Mouse (Mus musculus) heart, embryonic 14.5 days (tissue): Measurements from ENCODE around the gene Col9a1. TPM values are rescaled to one million over a fixed set of nuclear protein-coding genes. Genes with fewer than 3 reads are reported as not detected.
A peak's percentile ranks its signal among the peaks of the same experiment; 100 is the strongest.

Source experiments
- ATAC-seq: fragments of 200-750 bp; cut with Nextera tagmentation; 2 replicates; pipeline ENCODE4 v1.8.0; 2017; ENCODE audit warnings: low read depth, moderate TSS enrichment; ENCODE audit not compliant: insufficient number of reproducible peaks, insufficient read depth, low FRiP score
- H3K27ac ChIP-seq, 2 experiments: fragments of 200-500 bp in 1 of 2; fragments of 300-500 bp in 1 of 2; sonication (generic) in 1 of 2; replicated peaks in 1 of 2; 2 replicates each; pipeline ENCODE4 v1.5.1; 2012 to 2014; ENCODE audit warnings: low read depth in 2 of 2, low read length in 2 of 2, control low read depth in 1 of 2, mild to moderate bottlenecking in 1 of 2, mixed read lengths in 1 of 2; ENCODE audit not compliant: control insufficient read depth in 1 of 2, insufficient read depth in 1 of 2
- H3K27me3 ChIP-seq: fragments of 300-500 bp; sonication (generic); 2 replicates; pipeline ENCODE4 v1.6.1; 2014; ENCODE audit warnings: mild to moderate bottlenecking, low read length, control low read depth; ENCODE audit not compliant: control insufficient read depth, insufficient read depth
- H3K36me3 ChIP-seq: fragments of 300-500 bp; sonication (generic); 2 replicates; pipeline ENCODE4 v1.6.1; 2014; ENCODE audit warnings: mild to moderate bottlenecking, control low read depth, low read length, mixed read lengths; ENCODE audit not compliant: control insufficient read depth, insufficient read depth
- H3K4me1 ChIP-seq, 2 experiments: fragments of 200-500 bp in 1 of 2; fragments of 300-500 bp in 1 of 2; sonication (generic) in 1 of 2; 2 replicates each; pipeline ENCODE4 v1.6.1; 2012 to 2014; ENCODE audit warnings: low read length in 2 of 2, control low read depth in 1 of 2, mixed read lengths in 1 of 2; ENCODE audit not compliant: control insufficient read depth in 2 of 2, insufficient read depth in 2 of 2
- H3K4me2 ChIP-seq: fragments of 300-500 bp; sonication (generic); 2 replicates; pipeline ENCODE4 v1.6.1; 2014; ENCODE audit warnings: mild to moderate bottlenecking, low read length
- H3K4me3 ChIP-seq, 2 experiments: fragments of 200-500 bp in 1 of 2; fragments of 300-500 bp in 1 of 2; sonication (generic) in 1 of 2; 2 replicates each; pipeline ENCODE4 v1.5.1; 2012 to 2014; ENCODE audit warnings: low read length in 2 of 2, mild to moderate bottlenecking in 2 of 2, control low read depth in 1 of 2, low read depth in 1 of 2, moderate library complexity in 1 of 2; ENCODE audit not compliant: control insufficient read depth in 1 of 2, insufficient read depth in 1 of 2
- H3K9ac ChIP-seq: fragments of 300-500 bp; sonication (generic); 2 replicates; pipeline ENCODE4 v1.6.1; 2014; ENCODE audit warnings: mild to moderate bottlenecking, low read length
- H3K9me3 ChIP-seq: fragments of 300-500 bp; sonication (generic); 2 replicates; pipeline ENCODE4 v1.6.1; 2016; ENCODE audit warnings: low read length, control low read depth; ENCODE audit not compliant: control insufficient read depth
- WGBS: fragments of 180-500 bp; shearing (Covaris S2); extraction: QIAGEN DNeasy Blood & Tissue Kit; methylation state at CpG from one replicate; pipeline ENCODE4 v1.1.7; 2014; 5-methylcytosine and 5-hydroxymethylcytosine counted together
- polyA plus RNA-seq: library from polyadenylated mRNA; unstranded; fragments of >200 nt; fragmentation: Nextera tagmentation; extraction: Ambion mirVana; gene quantifications from 2 replicates; pipeline ENCODE4 v1.2.1, GENCODE M21; 2014

Col9a1 gene
- polyA plus RNA-seq, 1 experiment from 2014 or later, result 6.9 TPM

DNA sequence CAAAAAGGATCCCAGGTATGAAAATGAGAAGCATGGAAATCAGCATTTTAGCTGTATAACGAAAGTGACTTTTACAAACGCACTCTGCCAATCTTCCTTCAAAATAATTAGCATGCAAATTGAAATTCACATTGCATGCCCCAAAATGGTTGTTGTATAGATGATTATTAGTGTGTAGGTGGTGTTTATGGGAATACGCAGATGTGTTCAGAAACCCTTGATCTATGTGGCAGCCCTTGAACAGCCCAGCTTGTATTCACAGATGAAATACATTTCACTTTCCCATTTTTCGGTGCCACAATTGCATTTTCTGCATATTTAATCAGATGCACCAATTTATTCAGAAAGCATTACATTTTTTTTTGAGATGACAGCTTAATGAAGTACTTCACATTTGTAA lies 14.3 kb downstream of the Col9a1 start:
- no peaks in the 10 kb centered on the region for H3K27me3 ChIP-seq
- H3K9me3 ChIP-seq, result no peaks in the 10 kb centered on the region
- H3K36me3 ChIP-seq, result no peaks in the 10 kb centered on the region
- H3K9ac ChIP-seq, result no peak overlapping the region
- no peak overlapping the region for H3K4me2 ChIP-seq
- no peak for ATAC-seq
- 87% methylated on average over 4 of the region's 4 CpGs for WGBS
- H3K27ac ChIP-seq, result no peak overlapping the region
- H3K4me3 ChIP-seq, result no peak overlapping the region
- peaks cover 3 to 9% of the 10 kb centered on the region in 2 experiments; a peak in 2 of 4 replicates for H3K4me1 ChIP-seq

DNA sequence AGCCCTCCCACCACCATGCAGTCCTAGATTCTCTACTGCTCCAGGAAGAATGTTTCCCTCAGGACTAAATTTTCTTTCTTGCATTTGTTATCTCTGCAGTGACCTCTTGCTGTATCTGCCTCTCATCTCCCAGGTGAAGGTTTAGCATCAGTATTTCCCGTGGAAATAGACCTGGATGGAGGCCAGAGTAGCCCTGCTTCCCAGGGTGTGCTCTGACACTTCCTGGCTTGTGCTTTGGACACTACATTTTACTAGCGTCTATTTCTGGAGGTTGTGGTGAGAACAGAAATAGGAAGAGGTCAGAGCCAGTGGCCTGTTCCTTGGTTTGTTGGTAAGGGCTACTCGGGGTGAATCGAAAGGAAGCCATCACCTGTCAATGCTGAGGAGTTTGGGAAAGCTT lies 16.7 kb downstream of the Col9a1 start:
- H3K4me3 ChIP-seq, result no peak overlapping the region
- H3K9ac ChIP-seq, result no peak overlapping the region
- no peak for ATAC-seq
- H3K9me3 ChIP-seq, result no peaks in the 10 kb centered on the region
- no peak overlapping the region for H3K27ac ChIP-seq
- H3K36me3 ChIP-seq, result no peaks in the 10 kb centered on the region
- peaks cover 3 to 9% of the 10 kb centered on the region in 2 experiments; a peak in 2 of 4 replicates for H3K4me1 ChIP-seq
- no peak overlapping the region for H3K4me2 ChIP-seq
- H3K27me3 ChIP-seq, result no peaks in the 10 kb centered on the region
- WGBS, result 30% methylated on average over 4 of the region's 4 CpGs

DNA sequence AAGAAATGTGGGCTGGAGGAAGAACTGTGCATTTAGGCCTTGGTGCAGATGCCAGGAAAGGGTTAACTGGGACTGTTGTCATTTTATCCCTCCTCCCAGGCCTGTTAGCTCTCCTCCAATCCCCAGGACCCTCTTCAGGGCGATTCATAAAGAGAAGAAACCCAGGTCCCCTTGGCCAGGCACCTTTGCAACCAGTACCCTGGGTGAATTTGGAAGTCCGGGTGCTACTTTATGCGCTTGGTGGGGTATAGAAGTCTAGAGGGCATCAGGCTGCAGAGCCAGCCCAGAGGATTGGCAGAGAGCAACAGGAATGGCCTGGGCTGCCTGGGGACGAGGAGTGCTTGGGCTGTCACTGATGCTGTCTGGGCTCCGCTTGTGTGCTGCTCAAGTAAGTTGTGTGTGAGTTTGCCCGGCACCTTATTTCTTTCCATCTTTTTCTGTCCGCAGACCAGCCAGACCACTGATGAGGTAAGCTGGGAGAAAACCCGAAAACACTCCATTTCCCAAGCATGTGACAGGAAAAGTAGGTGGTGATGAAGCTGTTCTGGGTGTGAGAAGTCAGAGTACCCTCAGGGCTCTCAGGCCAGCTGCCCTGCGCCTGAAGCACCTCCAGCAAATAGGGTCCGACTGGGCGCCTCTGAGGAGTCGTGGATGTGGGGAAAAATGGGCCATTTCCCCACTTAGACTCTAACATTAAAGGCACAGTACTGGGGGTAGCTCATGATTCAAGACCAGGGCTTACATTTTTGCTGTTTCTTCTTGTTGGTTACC lies 17.8 kb downstream of the Col9a1 start:
- no peak for ATAC-seq
- peak overlapping the region; percentile 9 to 27; a peak in 2 of 4 replicates for H3K4me3 ChIP-seq
- peak overlapping the region; percentile 19 to 53; a peak in 2 of 4 replicates for H3K27ac ChIP-seq
- 33% methylated on average over 12 of the region's 12 CpGs for WGBS
- H3K9me3 ChIP-seq, result no peaks in the 10 kb centered on the region
- H3K9ac ChIP-seq, result 0 out of 2 replicates have a peak overlapping the region, but pooled peaks have one; percentile 5
- H3K4me2 ChIP-seq, result peak overlapping the region; percentile 36
- peaks cover 3 to 9% of the 10 kb centered on the region in 2 experiments; a peak in 2 of 4 replicates for H3K4me1 ChIP-seq
- no peaks in the 10 kb centered on the region for H3K27me3 ChIP-seq
- H3K36me3 ChIP-seq, result no peaks in the 10 kb centered on the region

DNA sequence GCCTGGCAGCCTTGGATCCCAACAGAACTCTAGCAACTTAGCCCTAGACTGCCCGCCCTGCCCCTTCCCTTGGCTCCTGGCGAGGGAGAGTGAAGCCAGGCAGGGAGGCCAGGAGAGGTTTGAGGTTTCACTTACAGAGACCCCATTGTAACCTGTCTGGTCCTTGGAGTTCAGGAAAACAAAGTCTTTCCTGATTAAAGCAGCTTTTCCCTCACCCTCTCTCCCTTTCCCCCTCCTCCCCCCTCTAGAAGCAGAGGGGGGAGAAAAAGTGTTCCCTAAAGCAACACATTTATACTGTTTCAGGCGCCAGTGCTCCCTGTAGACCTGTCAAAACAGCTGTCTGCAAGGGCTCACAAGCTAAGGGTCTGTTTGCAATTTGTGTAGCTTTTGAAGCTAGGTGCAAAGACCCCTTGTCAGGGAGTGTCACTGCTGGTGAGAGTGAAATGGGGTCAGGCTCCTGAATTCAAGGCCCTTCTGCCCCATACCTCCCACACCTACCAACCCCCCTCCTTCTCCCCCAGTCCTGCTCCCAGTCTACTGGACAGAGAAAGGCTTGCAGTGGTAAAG lies 18.6 kb downstream of the Col9a1 start:
- peak overlapping the region; percentile 19 to 53; a peak in 1 of 4 replicates for H3K27ac ChIP-seq
- no peaks in the 10 kb centered on the region for H3K9me3 ChIP-seq
- no peaks in the 10 kb centered on the region for H3K27me3 ChIP-seq
- no peaks in the 10 kb centered on the region for H3K36me3 ChIP-seq
- ATAC-seq, result peak; percentile 39; the same call in 1 of the 2 replicates
- WGBS, result 19% methylated on average over 3 of the region's 3 CpGs
- H3K4me1 ChIP-seq, result peaks cover 3 to 9% of the 10 kb centered on the region in 2 experiments; a peak in 2 of 4 replicates
- peak overlapping the region; percentile 36 for H3K4me2 ChIP-seq
- no peak overlapping the region for H3K9ac ChIP-seq
- 0 out of 4 replicates have a peak overlapping the region, but pooled peaks of 1 of the 2 experiments have one; percentile 9 for H3K4me3 ChIP-seq

DNA sequence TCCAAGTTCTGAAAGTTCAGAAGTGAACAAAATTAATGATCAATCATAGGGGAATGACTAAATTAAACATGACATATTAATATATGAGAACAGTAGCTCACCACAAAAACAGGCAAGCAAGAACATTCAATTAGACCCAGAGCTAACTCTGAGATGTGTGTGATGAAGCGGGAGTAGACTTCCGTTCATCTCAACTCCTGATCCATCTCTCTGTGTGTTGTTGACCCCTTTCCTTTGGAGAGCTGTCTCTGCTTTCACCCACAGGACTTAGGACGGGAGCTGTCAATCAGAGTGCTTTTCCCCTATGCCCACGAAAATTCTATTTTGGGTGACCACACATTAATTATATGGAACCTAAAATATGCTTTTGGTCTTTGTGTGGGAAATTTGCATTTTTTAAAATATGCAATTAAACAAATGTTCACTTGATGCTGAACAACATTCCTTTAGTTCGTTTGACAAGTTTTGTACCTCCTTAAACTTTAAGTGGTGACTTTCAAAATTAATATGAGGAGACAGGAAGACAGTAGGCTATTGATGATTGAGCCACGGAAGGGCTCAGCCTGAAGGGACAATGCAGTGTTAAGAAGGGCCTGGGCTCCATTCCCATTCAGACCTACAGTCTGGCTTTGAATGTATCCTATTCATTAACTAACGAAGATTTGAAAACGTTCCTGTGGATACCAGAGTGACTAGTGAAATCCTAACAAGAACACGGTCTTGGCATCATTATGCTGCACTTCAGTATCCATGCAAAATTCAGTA lies 34.4 kb downstream of the Col9a1 start:
- Histone ChIP-seq H3K4me3 (no peak overlapping the region), H3K36me3 (no peaks in the 10 kb centered on the region), H3K9me3 (peaks cover 4% of the 10 kb centered on the region; the same call in 1 of the 2 replicates), H3K4me2 (no peak overlapping the region), H3K4me1 (no peaks in the 10 kb centered on the region), H3K27me3 (no peaks in the 10 kb centered on the region), H3K9ac (no peak overlapping the region), H3K27ac (no peak overlapping the region)
- WGBS, result 74% methylated on average over 9 of the region's 9 CpGs
- ATAC-seq, result no peak

DNA sequence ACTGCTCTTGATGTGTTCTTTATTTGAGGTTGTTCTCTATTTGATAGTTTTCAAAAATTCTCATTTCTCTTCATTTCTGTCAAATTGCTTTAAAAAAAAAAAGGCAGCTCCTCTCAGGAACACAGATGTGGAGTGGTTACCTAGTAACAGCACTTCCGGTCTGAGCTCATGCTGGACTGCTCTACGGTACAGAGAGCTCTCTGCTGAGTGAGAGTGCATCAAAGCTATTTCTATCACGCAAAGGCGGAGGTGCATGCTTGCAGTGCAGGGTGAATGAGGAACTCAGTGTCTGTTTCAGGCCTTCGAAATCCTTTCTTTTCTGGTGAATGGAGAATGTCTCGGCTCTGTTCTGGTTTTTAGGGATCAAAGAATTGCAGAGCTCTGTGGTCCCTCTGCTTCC lies 41.6 kb downstream of the Col9a1 start:
- no peak for ATAC-seq

DNA sequence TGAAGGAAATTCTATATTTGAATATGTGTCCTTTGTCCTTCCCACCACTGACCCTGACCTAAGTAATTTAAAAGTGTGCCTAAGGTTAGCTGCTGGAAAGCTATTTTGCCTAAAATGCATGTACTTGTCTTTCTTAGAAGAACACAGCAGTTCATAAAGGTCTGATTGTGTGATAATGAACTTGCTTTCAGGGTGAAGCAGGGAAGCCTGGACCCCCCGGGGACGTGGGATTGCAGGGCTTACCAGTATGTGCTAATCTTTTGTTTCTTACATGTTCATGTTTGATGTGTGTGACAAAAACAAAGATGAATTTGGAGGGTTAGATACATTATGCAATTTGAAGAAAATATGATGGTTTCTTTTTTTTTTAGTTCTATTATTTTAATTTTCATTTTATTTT lies 44.8 kb downstream of the Col9a1 start:
- Histone ChIP-seq H3K9ac (no peak overlapping the region), H3K27me3 (no peaks in the 10 kb centered on the region), H3K4me1 (no peaks in the 10 kb centered on the region), H3K9me3 (no peaks in the 10 kb centered on the region), H3K36me3 (no peaks in the 10 kb centered on the region), H3K4me2 (no peak overlapping the region), H3K27ac (no peak overlapping the region), H3K4me3 (no peak overlapping the region)
- 83% methylated on average over 2 of the region's 2 CpGs for WGBS
- ATAC-seq, result no peak

More for the DNA sequence above, 41.6 kb downstream of the Col9a1 start:
- Histone ChIP-seq H3K36me3 (no peaks in the 10 kb centered on the region), H3K9ac (no peak overlapping the region), H3K4me3 (no peak overlapping the region), H3K4me2 (no peak overlapping the region), H3K4me1 (no peaks in the 10 kb centered on the region), H3K9me3 (no peaks in the 10 kb centered on the region), H3K27me3 (no peaks in the 10 kb centered on the region), H3K27ac (no peak overlapping the region)
- WGBS, result 33% methylated on average over 6 of the region's 6 CpGs
